Mouse (Mus musculus): ENCODE results near the gene Abhd14b. TPM values are rescaled to one million over a fixed set of nuclear protein-coding genes. Genes with fewer than 3 reads are reported as not detected.

The Abhd14b gene
- polyA plus RNA-seq (2012; rRNA removed): 21.6 and 29.3 TPM in 2 replicates

- H3K36me3 ChIP-seq (ENCODE audit: control insufficient read depth, insufficient read depth, low read length): no peaks in the 10 kb centered on the region
- peak within 1 kb of the TSS; percentile 54 for H3K4me3 ChIP-seq (ENCODE audit: control insufficient read depth, insufficient read depth, low read length)
- DNase-seq: peak; percentile 75
- WGBS: under 1% methylated on average over 24 of the region's 24 CpGs
- no peaks in the 10 kb centered on the region for H3K27me3 ChIP-seq (ENCODE audit: control insufficient read depth, insufficient read depth, low read length)
- H3K4me1 ChIP-seq (replicated peaks; ENCODE audit: control insufficient read depth, insufficient read depth, low read length): peaks cover 25% of the 10 kb centered on the region
- no peak within 1 kb of the TSS; the same call in 1 of the 2 replicates for H3K27ac ChIP-seq (ENCODE audit: control insufficient read depth, insufficient read depth, low read length)
- TF ChIP-seq CTCF (IDR thresholded peaks at IDR 0.05; ENCODE audit: borderline replicate concordance, control insufficient read depth, extremely low read depth, insufficient read depth, low read length, poor library complexity) (peak; percentile 84), POLR2A (IDR thresholded peaks at IDR 0.05; ENCODE audit: control insufficient read depth, extremely low read depth, insufficient read depth, low read length, poor library complexity) (no peak)
Observed at GRCm38 (mm10) chr9:106447348-106447747, at the start of gene Abhd14b, which contains the start of gene Abhd14a. Gene Abhd14b (plus strand): TSS chr9:106447459. Gene Abhd14a (minus strand): TSS chr9:106447678.

- no peaks in the 10 kb centered on the region for H3K36me3 ChIP-seq (ENCODE audit: control insufficient read depth, insufficient read depth, low read length)
- H3K27ac ChIP-seq (ENCODE audit: control insufficient read depth, insufficient read depth, low read length): no peak overlapping the region
- no peak overlapping the region for H3K4me3 ChIP-seq (ENCODE audit: control insufficient read depth, insufficient read depth, low read length)
- H3K4me1 ChIP-seq (replicated peaks; ENCODE audit: control insufficient read depth, insufficient read depth, low read length): peaks cover 6% of the 10 kb centered on the region
- H3K27me3 ChIP-seq (ENCODE audit: control insufficient read depth, insufficient read depth, low read length): no peaks in the 10 kb centered on the region
- DNase-seq: no peak
- WGBS: 66% methylated on average over 4 of the region's 4 CpGs
- no peak for TF ChIP-seq POLR2A (IDR thresholded peaks at IDR 0.05; ENCODE audit: control insufficient read depth, extremely low read depth, insufficient read depth, low read length, poor library complexity)
- TF ChIP-seq CTCF (IDR thresholded peaks at IDR 0.05; ENCODE audit: borderline replicate concordance, control insufficient read depth, extremely low read depth, insufficient read depth, low read length, poor library complexity): no peak
Observed at GRCm38 (mm10) chr9:106397733-106398132, 49.5 kb upstream of the Abhd14b start.

- H3K27me3 ChIP-seq (ENCODE audit: control insufficient read depth, insufficient read depth, low read length): no peaks in the 10 kb centered on the region
- 77% methylated on average over 9 of the region's 9 CpGs for WGBS
Observed at GRCm38 (mm10) chr9:106398667-106399311, 48.5 kb upstream of the Abhd14b start.

GRCm38 (mm10) chr9:106399808-106400207 is 47.5 kb upstream of the Abhd14b start:
- H3K27ac ChIP-seq (ENCODE audit: control insufficient read depth, insufficient read depth, low read length): no peak overlapping the region
- H3K36me3 ChIP-seq (ENCODE audit: control insufficient read depth, insufficient read depth, low read length): no peaks in the 10 kb centered on the region
- DNase-seq: no peak
- H3K4me1 ChIP-seq (replicated peaks; ENCODE audit: control insufficient read depth, insufficient read depth, low read length): no peaks in the 10 kb centered on the region
- WGBS: 95% methylated on average over 3 of the region's 3 CpGs
- no peak overlapping the region for H3K4me3 ChIP-seq (ENCODE audit: control insufficient read depth, insufficient read depth, low read length)
- no peaks in the 10 kb centered on the region for H3K27me3 ChIP-seq (ENCODE audit: control insufficient read depth, insufficient read depth, low read length)
- TF ChIP-seq CTCF (IDR thresholded peaks at IDR 0.05; ENCODE audit: borderline replicate concordance, control insufficient read depth, extremely low read depth, insufficient read depth, low read length, poor library complexity) (no peak), POLR2A (IDR thresholded peaks at IDR 0.05; ENCODE audit: control insufficient read depth, extremely low read depth, insufficient read depth, low read length, poor library complexity) (no peak)

More at GRCm38 (mm10) chr9:106398667-106399311, 48.5 kb upstream of the Abhd14b start:
- Histone ChIP-seq H3K4me3 (ENCODE audit: control insufficient read depth, insufficient read depth, low read length) (no peak overlapping the region), H3K27ac (ENCODE audit: control insufficient read depth, insufficient read depth, low read length) (no peak overlapping the region), H3K36me3 (ENCODE audit: control insufficient read depth, insufficient read depth, low read length) (no peaks in the 10 kb centered on the region), H3K4me1 (replicated peaks; ENCODE audit: control insufficient read depth, insufficient read depth, low read length) (peaks cover 6% of the 10 kb centered on the region)
- no peak for TF ChIP-seq POLR2A (IDR thresholded peaks at IDR 0.05; ENCODE audit: control insufficient read depth, extremely low read depth, insufficient read depth, low read length, poor library complexity)
- no peak for TF ChIP-seq CTCF (IDR thresholded peaks at IDR 0.05; ENCODE audit: borderline replicate concordance, control insufficient read depth, extremely low read depth, insufficient read depth, low read length, poor library complexity)
- DNase-seq: no peak

- Histone ChIP-seq H3K27ac (ENCODE audit: control insufficient read depth, insufficient read depth, low read length) (no peak overlapping the region), H3K4me1 (replicated peaks; ENCODE audit: control insufficient read depth, insufficient read depth, low read length) (no peaks in the 10 kb centered on the region), H3K36me3 (ENCODE audit: control insufficient read depth, insufficient read depth, low read length) (no peaks in the 10 kb centered on the region), H3K4me3 (ENCODE audit: control insufficient read depth, insufficient read depth, low read length) (no peak overlapping the region), H3K27me3 (ENCODE audit: control insufficient read depth, insufficient read depth, low read length) (no peaks in the 10 kb centered on the region)
- DNase-seq: no peak
- TF ChIP-seq CTCF (IDR thresholded peaks at IDR 0.05; ENCODE audit: borderline replicate concordance, control insufficient read depth, extremely low read depth, insufficient read depth, low read length, poor library complexity) (no peak), POLR2A (IDR thresholded peaks at IDR 0.05; ENCODE audit: control insufficient read depth, extremely low read depth, insufficient read depth, low read length, poor library complexity) (no peak)
- WGBS: 92% methylated on average over 5 of the region's 5 CpGs
Observed at GRCm38 (mm10) chr9:106402149-106402548, 45.1 kb upstream of the Abhd14b start.

- DNase-seq: no peak
- 90% methylated on average over 16 of the region's 16 CpGs for WGBS
- TF ChIP-seq POLR2A (IDR thresholded peaks at IDR 0.05; ENCODE audit: control insufficient read depth, extremely low read depth, insufficient read depth, low read length, poor library complexity) (no peak), CTCF (IDR thresholded peaks at IDR 0.05; ENCODE audit: borderline replicate concordance, control insufficient read depth, extremely low read depth, insufficient read depth, low read length, poor library complexity) (no peak)
- Histone ChIP-seq H3K36me3 (ENCODE audit: control insufficient read depth, insufficient read depth, low read length) (no peaks in the 10 kb centered on the region), H3K27me3 (ENCODE audit: control insufficient read depth, insufficient read depth, low read length) (no peaks in the 10 kb centered on the region), H3K4me3 (ENCODE audit: control insufficient read depth, insufficient read depth, low read length) (no peak overlapping the region), H3K4me1 (replicated peaks; ENCODE audit: control insufficient read depth, insufficient read depth, low read length) (no peaks in the 10 kb centered on the region), H3K27ac (ENCODE audit: control insufficient read depth, insufficient read depth, low read length) (no peak overlapping the region)
Observed at GRCm38 (mm10) chr9:106402607-106403375, 44.5 kb upstream of the Abhd14b start.
